In genomic region chr13:64443263-64443894, GRCm38 (mm10) we compare ENCODE assay signal across 8 mouse cellular contexts. TPM values are rescaled to one million over a fixed set of nuclear protein-coding genes. Genes with fewer than 3 reads are reported as not detected.
DNase-seq lines count a peak whose midpoint lies in the region; ATAC-seq and TF ChIP-seq lines count a peak whose summit lies in the region.

No protein-coding gene starts in this region.

- H3K4me3 ChIP-seq in heart, adult 2 months = no peak overlapping the region
- H3K4me3 ChIP-seq in forebrain, embryonic 10.5 days = no peak overlapping the region
- no peak overlapping the region for H3K4me3 ChIP-seq in neural tube, embryonic 13.5 days

- H3K79me2 ChIP-seq in heart, adult 2 months (replicated peaks; ENCODE audit: control insufficient read depth, insufficient read depth, low read length) = no peaks in the 10 kb centered on the region

- TF ChIP-seq CTCF in heart, adult 2 months (IDR thresholded peaks at IDR 0.05) = peak; percentile 60

- H3K9ac ChIP-seq in heart, adult 2 months (ENCODE audit: low read depth, low read length) = no peak overlapping the region
- H3K9ac ChIP-seq in neural tube, embryonic 13.5 days = no peak overlapping the region

- no peak overlapping the region for H3K4me2 ChIP-seq in neural tube, embryonic 13.5 days

- no peaks in the 10 kb centered on the region for H3K27me3 ChIP-seq in heart, adult 2 months (ENCODE audit: control insufficient read depth, insufficient read depth, low read length)
- no peaks in the 10 kb centered on the region for H3K27me3 ChIP-seq in forebrain, embryonic 10.5 days (ENCODE audit: poor library complexity, severe bottlenecking)
- no peaks in the 10 kb centered on the region for H3K27me3 ChIP-seq in neural tube, embryonic 13.5 days

- intact Hi-C loops in heart, adult 2 months (cut with DNase I) = loop anchor here (5.0 to 10.0 kb wide), 2 partner anchors 801 to 869 kb away; no protein-coding TSS in a partner anchor
- intact Hi-C loops in left cerebral cortex, postnatal 36 days (cut with DNase I) = loop anchor here (10.0 kb wide), 1 partner anchor 561 kb away; no protein-coding TSS in a partner anchor

- no peaks in the 10 kb centered on the region for H3K9me3 ChIP-seq in forebrain, embryonic 10.5 days
- no peaks in the 10 kb centered on the region for H3K9me3 ChIP-seq in neural tube, embryonic 13.5 days

- H3K27ac ChIP-seq in heart, adult 2 months = no peak overlapping the region
- H3K27ac ChIP-seq in forebrain, embryonic 10.5 days = no peak overlapping the region
- no peak overlapping the region for H3K27ac ChIP-seq in neural tube, embryonic 13.5 days (replicated peaks)

- DNase-seq in heart, adult 2 months = no peak
- no peak for DNase-seq in heart, adult 9 months (ENCODE audit: low spot score in 2 of 2)
- DNase-seq in adrenal gland, postnatal 14 days = peak; percentile 73
- DNase-seq in forebrain, embryonic 10.5 days (ENCODE audit: extremely low spot score, low spot score) = peak; percentile 31
- DNase-seq in kidney, adult 11 months = peak; percentile 31
- peak; percentile 34 to 58 for DNase-seq in left cerebral cortex, postnatal 36 days (ENCODE audit: low spot score in 2 of 2)

- peak; percentile 70 for ATAC-seq in neural tube, embryonic 13.5 days (ENCODE audit: low read depth)
- ATAC-seq in erythroid progenitor cell, adult 5-6 weeks (replicated peaks; ENCODE audit: low FRiP score, poor library complexity, severe bottlenecking) = no peak

- H3K4me1 ChIP-seq in heart, adult 2 months (ENCODE audit: control insufficient read depth, insufficient read depth, low read length) = no peaks in the 10 kb centered on the region
- H3K4me1 ChIP-seq in forebrain, embryonic 10.5 days = no peaks in the 10 kb centered on the region
- no peaks in the 10 kb centered on the region for H3K4me1 ChIP-seq in neural tube, embryonic 13.5 days (replicated peaks)

- 39% methylated on average over 4 of the region's 4 CpGs for WGBS in heart, adult 2 months
- WGBS in forebrain, embryonic 10.5 days = 72% methylated on average over 4 of the region's 4 CpGs
- 54% methylated on average over 4 of the region's 4 CpGs for WGBS in neural tube, embryonic 13.5 days

- no peaks in the 10 kb centered on the region for H3K36me3 ChIP-seq in heart, adult 2 months (ENCODE audit: control insufficient read depth, insufficient read depth, low read length)
- H3K36me3 ChIP-seq in forebrain, embryonic 10.5 days (replicated peaks) = 0 out of 2 replicates have a peak, but pooled peaks cover 3% of the 10 kb centered on the region
- H3K36me3 ChIP-seq in neural tube, embryonic 13.5 days = 0 out of 2 replicates have a peak, but pooled peaks cover 10% of the 10 kb centered on the region

- TF ChIP-seq POLR2A in heart, adult 2 months (IDR thresholded peaks at IDR 0.05; ENCODE audit: insufficient read depth, low read depth, low read length) = no peak

- TF ChIP-seq EP300 in heart, adult 2 months (IDR thresholded peaks at IDR 0.05; ENCODE audit: insufficient read depth, low read depth, low read length) = no peak

RNA-seq across cellular contexts. Expression of gene Cdk20, which starts 11.3 kb away (rescaled TPM):
- 1 to 10 TPM; 2.5 to 2.9 TPM for total RNA-seq in heart, adult 2 months (2021)
- 6.2 and 7.4 TPM in 2 replicates for polyA plus RNA-seq in heart, adult 2 months (2012; rRNA removed)
- total RNA-seq in adrenal gland, postnatal 14 days (2021) = 4.3 and 5.1 TPM in 2 replicates
- polyA plus RNA-seq in forebrain, embryonic 10.5 days (2016; fragmentation: Nextera tagmentation; extraction: Ambion mirVana) = 10.2 and 10.8 TPM in 2 replicates
- total RNA-seq in left cerebral cortex, postnatal 36 days (2021) = 10 to 100 TPM; 10.8 to 12.2 TPM
- 16.9 and 20.7 TPM in 2 replicates for polyA plus RNA-seq in neural tube, embryonic 13.5 days (2015; fragmentation: Nextera tagmentation; extraction: Ambion mirVana)
- total RNA-seq in erythroid progenitor cell, adult 5-6 weeks (2015; ENCODE audit: low replicate concordance) = 2.1 and 7.2 TPM in 2 replicates
- total RNA-seq in erythroid progenitor cell, adult 5-6 weeks (2017; ENCODE audit: low replicate concordance) = 1.2 and 6.4 TPM in 2 replicates

RNA-seq across cellular contexts. Expression of gene Fam240b, which starts 54.2 kb away (rescaled TPM):
- total RNA-seq in heart, adult 2 months (2021) = not detected
- not detected in 2 replicates for polyA plus RNA-seq in heart, adult 2 months (2012; rRNA removed)
- total RNA-seq in adrenal gland, postnatal 14 days (2021) = not detected in 2 replicates
- polyA plus RNA-seq in forebrain, embryonic 10.5 days (2016; fragmentation: Nextera tagmentation; extraction: Ambion mirVana) = not detected in 2 replicates
- total RNA-seq in left cerebral cortex, postnatal 36 days (2021) = not detected
- not detected in 2 replicates for polyA plus RNA-seq in neural tube, embryonic 13.5 days (2015; fragmentation: Nextera tagmentation; extraction: Ambion mirVana)
- not detected in 2 replicates for total RNA-seq in erythroid progenitor cell, adult 5-6 weeks (2015; ENCODE audit: low replicate concordance)
- not detected in 2 replicates for total RNA-seq in erythroid progenitor cell, adult 5-6 weeks (2017; ENCODE audit: low replicate concordance)

Comparison
In these comparisons a context has a peak if more than half of its experiments do, and no peak if none do; other contexts are left out.
1. DNase-seq: peak in adrenal gland, postnatal 14 days (single experiment), forebrain, embryonic 10.5 days (single experiment), kidney, adult 11 months (single experiment) and left cerebral cortex, postnatal 36 days (2 of 2); none in heart, adult 2 months (0 of 2) and heart, adult 9 months (0 of 2).